Mouse (Mus musculus): ENCODE measurements around the gene Raver2. TPM values are rescaled to one million over a fixed set of nuclear protein-coding genes. Genes with fewer than 3 reads are reported as not detected.

The Raver2 gene
- 3.9 and 4.5 TPM in 2 replicates for polyA plus RNA-seq (2015; fragmentation: Nextera tagmentation; extraction: Ambion mirVana)

DNA sequence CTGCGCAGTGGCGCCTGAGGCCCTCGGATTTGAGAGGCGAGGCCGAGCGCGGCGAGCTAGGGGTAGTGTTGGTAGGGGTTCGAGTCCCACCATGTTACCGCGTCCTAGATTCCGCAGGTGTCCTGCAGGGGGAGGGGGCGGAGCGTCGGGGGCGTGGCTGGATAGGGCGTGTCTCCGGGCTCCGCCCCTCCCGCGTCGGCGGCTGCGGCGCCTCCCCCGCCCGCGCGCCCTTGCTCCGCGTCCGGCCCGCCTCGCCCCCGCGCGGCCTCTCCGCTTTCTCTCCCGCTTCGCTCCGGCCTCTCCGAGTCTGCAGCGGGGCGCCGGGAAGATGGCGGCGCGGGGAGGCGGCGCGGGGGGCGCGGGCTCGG, at the start of gene Raver2:
TSS of gene Raver2 (plus strand) at position 198 of the 368 bp plus-strand sequence.
- ATAC-seq (ENCODE audit: low FRiP score, low TSS enrichment) (peak; percentile 90), DNase-seq (ENCODE audit: low spot score) (peak; percentile 75)
- H3K27ac ChIP-seq (replicated peaks): peak within 1 kb of the TSS; percentile 56
- H3K4me2 ChIP-seq (replicated peaks; ENCODE audit: low read depth): peak within 1 kb of the TSS; percentile 91
- H3K9ac ChIP-seq (ENCODE audit: low read length): peak within 1 kb of the TSS; percentile 78
- H3K36me3 ChIP-seq (ENCODE audit: control insufficient read depth, insufficient read depth, low read length): no peaks in the 10 kb centered on the region
- no peaks in the 10 kb centered on the region for H3K4me1 ChIP-seq (replicated peaks; ENCODE audit: control insufficient read depth, insufficient read depth)
- no peaks in the 10 kb centered on the region for H3K27me3 ChIP-seq (ENCODE audit: control insufficient read depth, insufficient read depth, low read length)
- TF ChIP-seq CTCF (IDR thresholded peaks at IDR 0.05; ENCODE audit: low read depth) (peak; percentile 52), EP300 (optimal IDR thresholded peaks at IDR 0.05) (no peak)
- no peaks in the 10 kb centered on the region for H3K9me3 ChIP-seq (ENCODE audit: control insufficient read depth, low read length)
- H3K4me3 ChIP-seq (ENCODE audit: low read depth, low read length): peak within 1 kb of the TSS; percentile 76
- 3% methylated on average over 42 of the region's 54 CpGs for WGBS

DNA sequence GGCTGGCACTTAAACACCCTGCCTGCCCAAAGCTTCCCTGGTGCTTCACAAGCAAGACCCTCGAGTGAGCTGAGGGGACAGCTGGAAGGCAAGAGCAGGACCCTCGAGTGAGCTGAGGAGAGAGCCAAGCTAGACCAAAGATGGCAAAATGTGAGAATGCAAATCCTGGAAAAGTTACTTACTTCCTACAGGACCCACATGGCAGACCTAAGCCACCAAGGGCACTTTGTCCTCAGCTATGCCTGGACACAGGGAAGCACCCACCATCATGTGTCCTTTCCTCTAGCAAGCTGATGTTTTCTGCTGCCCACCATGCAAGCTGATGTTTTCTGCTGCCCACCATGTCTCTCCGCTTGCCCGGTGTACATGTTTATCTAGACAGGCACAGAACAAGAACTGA, 48.2 kb upstream of the Raver2 start, which contains the start of gene Gm10577:
TSS of gene Gm10577 (minus strand) at position 101 of the 400 bp plus-strand sequence.
- ATAC-seq (ENCODE audit: low FRiP score, low TSS enrichment): no peak
- Histone ChIP-seq H3K4me3 (ENCODE audit: low read depth, low read length) (no peak within 1 kb of the TSS), H3K9me3 (ENCODE audit: control insufficient read depth, low read length) (no peaks in the 10 kb centered on the region), H3K4me2 (replicated peaks; ENCODE audit: low read depth) (no peak within 1 kb of the TSS), H3K27me3 (ENCODE audit: control insufficient read depth, insufficient read depth, low read length) (no peaks in the 10 kb centered on the region), H3K36me3 (ENCODE audit: control insufficient read depth, insufficient read depth, low read length) (no peaks in the 10 kb centered on the region), H3K9ac (ENCODE audit: low read length) (no peak within 1 kb of the TSS), H3K27ac (replicated peaks) (no peak within 1 kb of the TSS), H3K4me1 (replicated peaks; ENCODE audit: control insufficient read depth, insufficient read depth) (no peaks in the 10 kb centered on the region)
- TF ChIP-seq CTCF (IDR thresholded peaks at IDR 0.05; ENCODE audit: low read depth): no peak
- TF ChIP-seq EP300 (optimal IDR thresholded peaks at IDR 0.05): no peak
- DNase-seq (ENCODE audit: low spot score): no peak
- 68% methylated on average over 4 of the region's 4 CpGs for WGBS

DNA sequence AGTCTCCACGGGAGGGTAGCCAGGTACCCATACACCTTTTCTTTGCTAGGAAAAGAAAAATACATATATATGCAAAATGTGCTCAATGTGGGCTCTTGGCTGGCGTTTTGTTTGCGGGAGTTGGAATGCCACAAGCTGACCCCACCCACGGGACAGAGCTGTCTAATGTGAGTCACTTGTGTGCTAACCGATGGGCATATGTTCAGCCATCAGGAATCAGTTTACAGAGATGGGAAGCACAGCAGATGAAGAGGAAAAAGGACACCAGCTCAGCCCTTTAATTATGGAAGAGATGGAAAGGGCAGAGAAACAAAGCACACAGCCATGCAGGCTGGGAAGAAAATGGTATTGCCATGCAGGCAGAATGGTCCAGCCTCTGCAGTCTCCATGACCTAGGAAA, 42.2 kb upstream of the Raver2 start:
- H3K36me3 ChIP-seq (ENCODE audit: control insufficient read depth, insufficient read depth, low read length): no peaks in the 10 kb centered on the region
- 59% methylated on average over 5 of the region's 5 CpGs for WGBS
- no peak for ATAC-seq (ENCODE audit: low FRiP score, low TSS enrichment)

DNA sequence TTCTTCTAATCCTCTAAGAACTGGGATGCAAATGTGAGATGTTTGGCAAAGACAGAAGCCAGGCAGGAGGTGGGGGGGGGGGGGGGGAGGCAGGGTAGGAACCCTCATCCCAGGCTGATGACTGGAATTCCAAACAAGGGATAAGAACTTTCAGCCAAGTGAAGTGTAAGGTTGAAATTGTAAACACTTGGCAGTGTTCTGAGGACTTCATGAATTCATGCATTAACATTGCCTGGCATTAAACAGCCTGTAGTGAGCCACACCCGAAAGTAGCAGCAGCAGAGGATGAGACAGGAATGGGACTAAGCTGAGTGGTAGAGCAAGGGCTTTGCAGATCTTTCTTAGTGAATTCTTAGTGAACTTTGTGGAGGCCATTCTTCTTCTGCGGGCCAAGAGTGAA, 41.8 kb upstream of the Raver2 start:
- Histone ChIP-seq H3K27me3 (ENCODE audit: control insufficient read depth, insufficient read depth, low read length) (no peaks in the 10 kb centered on the region), H3K4me2 (replicated peaks; ENCODE audit: low read depth) (no peak overlapping the region), H3K27ac (replicated peaks) (no peak overlapping the region), H3K4me3 (ENCODE audit: low read depth, low read length) (no peak overlapping the region), H3K36me3 (ENCODE audit: control insufficient read depth, insufficient read depth, low read length) (no peaks in the 10 kb centered on the region), H3K4me1 (replicated peaks; ENCODE audit: control insufficient read depth, insufficient read depth) (no peaks in the 10 kb centered on the region), H3K9ac (ENCODE audit: low read length) (no peak overlapping the region), H3K9me3 (ENCODE audit: control insufficient read depth, low read length) (no peaks in the 10 kb centered on the region)
- WGBS: 57% methylated on average over 2 of the region's 2 CpGs
- ATAC-seq (ENCODE audit: low FRiP score, low TSS enrichment): no peak
- TF ChIP-seq CTCF (IDR thresholded peaks at IDR 0.05; ENCODE audit: low read depth) (no peak), EP300 (optimal IDR thresholded peaks at IDR 0.05) (no peak)
- no peak for DNase-seq (ENCODE audit: low spot score)

More for the DNA sequence above, 42.2 kb upstream of the Raver2 start:
- Histone ChIP-seq H3K4me3 (ENCODE audit: low read depth, low read length) (no peak overlapping the region), H3K9me3 (ENCODE audit: control insufficient read depth, low read length) (no peaks in the 10 kb centered on the region), H3K27me3 (ENCODE audit: control insufficient read depth, insufficient read depth, low read length) (no peaks in the 10 kb centered on the region), H3K4me2 (replicated peaks; ENCODE audit: low read depth) (no peak overlapping the region), H3K4me1 (replicated peaks; ENCODE audit: control insufficient read depth, insufficient read depth) (no peaks in the 10 kb centered on the region), H3K9ac (ENCODE audit: low read length) (no peak overlapping the region), H3K27ac (replicated peaks) (no peak overlapping the region)
- DNase-seq (ENCODE audit: low spot score): no peak
- TF ChIP-seq CTCF (IDR thresholded peaks at IDR 0.05; ENCODE audit: low read depth) (no peak), EP300 (optimal IDR thresholded peaks at IDR 0.05) (no peak)

DNA sequence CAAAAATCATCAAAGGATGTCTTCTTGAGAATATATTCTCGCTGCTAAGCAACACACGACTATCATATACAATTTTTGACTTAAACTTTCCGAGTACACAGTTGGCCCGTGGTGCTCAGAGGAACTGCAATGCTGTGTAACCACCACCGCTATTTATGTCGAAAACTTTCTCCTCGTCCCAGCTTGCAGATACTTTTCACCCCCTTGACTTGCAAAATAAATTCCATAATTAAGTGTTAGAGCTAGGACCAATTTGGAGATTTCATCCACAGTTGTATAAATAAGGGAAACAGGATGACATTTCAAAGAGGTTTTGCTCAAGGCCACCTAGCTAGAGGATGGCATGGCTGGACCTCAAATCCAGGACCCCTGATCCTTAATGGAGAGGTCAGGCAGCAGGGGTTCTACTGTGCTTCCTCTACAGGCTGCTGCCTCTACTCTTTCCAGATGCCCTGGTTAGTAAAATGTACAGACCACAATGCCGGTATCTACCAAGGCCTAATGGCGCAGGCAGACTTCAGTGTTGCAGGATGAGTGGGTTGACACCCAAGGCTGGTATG, 40.9 kb upstream of the Raver2 start:
- H3K36me3 ChIP-seq (ENCODE audit: control insufficient read depth, insufficient read depth, low read length): no peaks in the 10 kb centered on the region
- no peak for TF ChIP-seq EP300 (optimal IDR thresholded peaks at IDR 0.05)
- no peak for TF ChIP-seq CTCF (IDR thresholded peaks at IDR 0.05; ENCODE audit: low read depth)
- H3K9me3 ChIP-seq (ENCODE audit: control insufficient read depth, low read length): no peaks in the 10 kb centered on the region
- ATAC-seq (ENCODE audit: low FRiP score, low TSS enrichment): no peak
- DNase-seq (ENCODE audit: low spot score): no peak
- H3K4me1 ChIP-seq (replicated peaks; ENCODE audit: control insufficient read depth, insufficient read depth): no peaks in the 10 kb centered on the region
- no peak overlapping the region for H3K4me2 ChIP-seq (replicated peaks; ENCODE audit: low read depth)
- no peaks in the 10 kb centered on the region for H3K27me3 ChIP-seq (ENCODE audit: control insufficient read depth, insufficient read depth, low read length)
- no peak overlapping the region for H3K9ac ChIP-seq (ENCODE audit: low read length)
- no peak overlapping the region for H3K27ac ChIP-seq (replicated peaks)
- no peak overlapping the region for H3K4me3 ChIP-seq (ENCODE audit: low read depth, low read length)
- 82% methylated on average over 9 of the region's 9 CpGs for WGBS

DNA sequence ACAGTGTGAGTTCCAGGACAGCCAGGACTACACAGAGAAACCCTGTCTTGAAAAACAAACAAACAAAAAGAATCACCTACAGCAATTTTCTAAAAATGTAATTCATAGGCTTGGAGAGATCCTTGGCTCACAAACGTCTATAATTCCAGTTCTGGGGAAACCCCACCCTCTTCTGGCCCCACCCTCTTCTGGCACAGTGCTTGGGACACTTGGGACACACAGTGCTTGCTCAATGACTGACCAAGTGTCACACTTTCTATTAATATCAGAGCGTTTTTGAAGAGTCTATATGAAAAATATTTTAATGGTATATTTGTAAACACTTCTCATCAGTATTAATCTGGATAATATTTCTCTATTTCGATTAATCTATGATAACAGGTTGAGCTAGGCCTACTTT, 35.7 kb upstream of the Raver2 start:
- Histone ChIP-seq H3K4me1 (replicated peaks; ENCODE audit: control insufficient read depth, insufficient read depth) (no peaks in the 10 kb centered on the region), H3K9me3 (ENCODE audit: control insufficient read depth, low read length) (no peaks in the 10 kb centered on the region), H3K4me3 (ENCODE audit: low read depth, low read length) (no peak overlapping the region), H3K9ac (ENCODE audit: low read length) (no peak overlapping the region), H3K4me2 (replicated peaks; ENCODE audit: low read depth) (no peak overlapping the region), H3K27ac (replicated peaks) (no peak overlapping the region), H3K27me3 (ENCODE audit: control insufficient read depth, insufficient read depth, low read length) (no peaks in the 10 kb centered on the region), H3K36me3 (ENCODE audit: control insufficient read depth, insufficient read depth, low read length) (no peaks in the 10 kb centered on the region)
- DNase-seq (ENCODE audit: low spot score): no peak
- 66% methylated on average over 3 of the region's 3 CpGs for WGBS
- no peak for ATAC-seq (ENCODE audit: low FRiP score, low TSS enrichment)
- TF ChIP-seq CTCF (IDR thresholded peaks at IDR 0.05; ENCODE audit: low read depth): no peak
- no peak for TF ChIP-seq EP300 (optimal IDR thresholded peaks at IDR 0.05)

Data from stomach, postnatal 0 days (tissue).